Mouse (Mus musculus): Measurements from ENCODE around the gene Cpne9.
A peak's percentile ranks its signal among the peaks of the same experiment; 100 is the strongest.

The Cpne9 gene

DNA sequence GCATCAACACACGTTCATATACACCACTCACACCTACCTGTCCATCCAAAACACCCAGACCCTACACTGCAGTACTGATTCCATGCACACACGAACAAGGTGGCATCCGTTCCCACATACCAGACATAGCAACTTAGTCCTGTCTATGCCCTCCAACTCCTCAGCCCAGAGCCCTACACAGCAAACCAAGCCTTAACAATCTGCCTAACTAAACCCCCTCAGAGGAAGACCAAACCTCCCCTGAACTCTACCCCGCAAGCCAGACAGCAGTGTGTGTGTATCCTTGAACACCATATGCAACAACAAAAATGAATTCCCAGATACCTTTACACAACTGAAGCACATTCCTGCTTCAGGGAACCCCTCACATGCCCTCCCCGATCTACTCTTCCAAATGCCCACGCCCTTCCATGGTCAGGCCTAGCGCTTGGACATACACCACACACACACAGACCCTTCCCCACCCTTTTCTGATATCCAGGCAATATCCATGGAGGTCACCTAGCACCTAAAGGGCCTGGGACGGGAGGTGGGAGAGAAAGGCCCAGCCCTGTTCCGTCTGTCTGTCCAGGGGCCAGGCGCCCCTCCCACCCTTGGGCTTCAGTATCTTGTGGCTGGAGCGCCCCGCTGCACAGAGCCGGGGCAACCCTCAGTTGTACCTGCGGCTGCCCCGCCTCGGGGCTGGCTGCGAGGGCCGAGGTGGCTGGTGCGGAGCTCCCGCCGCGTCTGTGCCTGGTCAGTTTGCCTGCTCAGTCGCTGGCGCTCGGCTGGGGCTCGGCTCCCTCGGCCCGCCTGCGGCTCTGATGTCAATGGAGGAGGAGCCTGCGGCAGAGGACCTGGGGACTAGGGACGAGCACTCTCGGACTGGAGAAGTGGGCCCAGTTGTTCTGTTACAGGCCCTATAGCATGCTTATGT, 61.3 kb downstream of the Cpne9 start, which contains the start of gene Camk1:
Camk1 (minus strand) TSS at position 808 of the 916 bp plus-strand sequence.
- DNase-seq: peak; percentile 83

DNA sequence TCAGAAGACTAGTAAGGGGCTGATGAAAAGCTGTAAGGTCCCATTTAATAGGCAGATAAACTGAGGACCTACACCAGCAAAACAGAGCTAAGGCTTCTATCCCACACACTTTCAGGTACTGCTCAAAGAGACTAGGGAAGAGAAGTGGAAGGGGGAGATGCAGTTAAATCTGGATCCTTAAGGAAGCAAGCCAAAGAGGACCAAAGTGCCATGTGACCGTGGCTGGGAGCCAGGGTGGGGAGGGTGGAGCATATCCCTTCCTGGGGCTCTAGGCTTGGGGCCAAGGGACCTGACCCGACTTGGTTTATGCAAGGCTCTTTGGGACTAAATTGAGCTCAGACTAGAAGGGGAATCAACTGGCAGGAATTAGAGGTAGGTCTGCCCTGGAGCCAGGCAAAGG, 62.2 kb downstream of the Cpne9 start:
- DNase-seq: peak; percentile 68

DNA sequence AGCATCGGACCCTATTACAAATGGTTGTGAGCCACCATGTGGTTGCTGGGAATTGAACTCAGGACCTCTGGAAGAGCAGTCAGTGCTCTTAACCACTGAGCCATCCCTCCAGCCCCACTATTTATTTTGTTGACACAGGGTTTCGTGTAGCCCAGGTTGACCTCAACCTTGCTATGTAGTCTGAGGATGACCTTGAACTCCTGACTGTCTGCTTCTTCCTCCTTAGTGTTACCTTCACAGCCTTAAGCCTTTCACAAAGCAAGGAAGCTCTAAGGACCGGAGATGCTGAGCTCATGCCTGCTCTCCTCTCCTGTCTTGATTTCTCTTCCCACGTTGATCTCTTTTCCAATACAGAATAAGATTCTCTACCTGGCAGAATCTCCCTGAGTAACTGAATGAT, 64.8 kb downstream of the Cpne9 start:
- no peak for DNase-seq

DNA sequence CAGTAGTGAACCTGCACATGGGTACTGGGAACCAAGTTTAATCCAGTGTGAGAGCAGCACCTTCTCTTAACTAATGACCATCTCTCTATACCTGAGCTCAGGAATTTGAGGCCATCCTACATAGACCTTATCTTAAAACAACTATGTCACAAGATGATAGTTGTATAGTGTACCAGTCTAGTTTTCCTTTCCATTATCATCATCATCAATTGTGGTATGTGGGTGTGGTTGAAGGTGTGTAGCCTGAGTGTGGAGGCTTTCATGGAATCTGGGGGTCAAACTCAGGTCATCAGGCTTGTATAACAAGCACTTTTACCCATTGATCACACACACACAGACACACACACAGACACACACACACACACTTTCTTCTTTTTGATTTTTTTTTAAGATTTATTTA, 68.4 kb downstream of the Cpne9 start:
- DNase-seq: no peak

DNA sequence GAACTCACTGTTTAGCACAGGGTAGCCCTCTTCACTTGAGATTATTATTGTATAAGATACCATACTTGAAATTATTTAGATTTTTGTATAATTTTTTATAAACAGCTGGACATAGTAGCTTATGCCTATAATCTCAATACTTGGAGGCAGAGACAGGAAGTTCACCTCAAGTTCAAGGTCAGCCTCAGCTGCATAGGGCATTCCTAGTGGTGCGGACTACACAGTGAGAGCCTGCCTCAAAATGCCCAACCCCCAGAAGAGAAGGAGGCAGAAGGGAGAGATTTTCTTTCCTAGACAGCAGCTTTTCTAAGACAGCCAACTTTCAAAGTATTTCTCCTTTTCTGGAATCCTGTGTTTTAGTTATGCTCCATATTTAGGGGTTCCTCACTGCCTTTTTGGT, 69.1 kb downstream of the Cpne9 start:
- DNase-seq: no peak

DNA sequence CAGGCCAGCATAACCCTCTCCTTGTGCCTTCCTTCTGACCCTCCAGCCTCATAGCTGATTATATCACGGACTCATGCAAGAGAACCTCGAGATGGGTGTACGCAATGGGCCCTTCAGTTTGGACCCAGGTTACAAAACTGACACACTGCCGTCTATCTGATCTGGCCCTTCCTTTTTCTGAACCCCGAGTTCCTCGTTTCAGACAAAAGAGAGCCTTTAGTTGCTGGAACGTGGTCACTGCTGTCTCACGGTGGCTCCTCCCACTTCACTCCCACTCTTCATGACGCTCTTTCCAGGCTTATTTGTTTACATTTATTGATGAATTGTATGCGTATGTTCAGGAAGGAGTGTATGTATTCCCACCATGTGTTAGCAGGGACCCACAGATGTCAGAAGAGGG, 69.5 kb downstream of the Cpne9 start:
- DNase-seq: no peak

DNA sequence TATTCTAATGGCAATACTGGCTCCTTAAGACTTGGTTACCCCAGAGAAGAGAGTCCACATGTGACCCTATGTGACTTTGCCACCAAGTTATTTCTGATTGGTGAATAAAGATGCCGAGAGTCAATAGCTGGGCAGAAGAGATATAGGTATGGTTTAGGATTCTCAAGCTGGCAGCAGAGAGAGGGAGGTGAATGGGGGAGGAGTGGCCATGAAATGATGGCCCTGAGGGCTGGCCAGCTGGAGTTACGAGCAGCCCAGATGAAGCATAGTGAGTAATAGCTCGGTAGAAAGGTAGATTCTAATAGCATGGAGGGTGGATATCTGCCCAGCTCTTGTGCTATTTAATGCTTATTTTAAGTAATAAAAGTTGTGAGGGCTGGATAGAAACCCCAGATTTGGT, 70.7 kb downstream of the Cpne9 start:
- DNase-seq: no peak

DNA sequence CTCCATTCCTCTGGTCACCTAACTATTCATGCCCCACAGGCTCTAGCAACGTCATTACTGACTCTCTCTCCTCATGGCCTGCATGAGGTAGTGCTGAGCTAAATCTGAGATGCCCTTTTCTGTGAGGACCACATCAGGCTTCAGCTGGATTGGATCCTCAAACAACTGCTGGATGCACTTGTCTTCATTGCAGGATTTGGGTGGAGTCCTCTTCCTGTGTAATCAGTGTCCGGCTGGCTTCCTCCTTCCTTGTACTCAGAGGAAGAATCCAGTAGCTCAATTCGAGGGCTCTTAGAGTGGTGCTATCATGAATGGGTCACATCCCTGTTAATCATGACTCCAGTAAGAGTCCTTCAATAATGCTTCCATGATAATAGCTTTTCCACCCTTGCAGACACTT, 71.6 kb downstream of the Cpne9 start:
- DNase-seq: no peak

All from cerebellum, adult 9-10 months (tissue).